Mouse (Mus musculus) ES-E14 (cell line): ENCODE data around the gene Cdkl3.

Experiments used
- HCFC1 ChIP-seq: IDR thresholded peaks from 2 replicates; pipeline ENCODE4 v1.6.1; 2012; ENCODE audit warnings: low read length, inconsistent platforms, borderline replicate concordance; ENCODE audit not compliant: insufficient read depth
- MAFK ChIP-seq: IDR thresholded peaks from 2 replicates; pipeline ENCODE4 v1.6.1; 2014; ENCODE audit warnings: mild to moderate bottlenecking, low read depth, low read length, inconsistent platforms; ENCODE audit not compliant: insufficient read depth
- ZNF384 ChIP-seq: IDR thresholded peaks from 2 replicates; pipeline ENCODE4 v1.6.1; 2012; ENCODE audit warnings: low read depth, low read length, inconsistent platforms

GRCm38 (mm10) chr11:51962277-51962676, 41.7 kb upstream of the Cdkl3 start:
- TF ChIP-seq MAFK (no peak), HCFC1 (no peak), ZNF384 (no peak)
